9 mouse cellular contexts compared by ENCODE assay signal in genomic region chr14:25765146-25765545, GRCm38 (mm10). TPM values are rescaled to one million over a fixed set of nuclear protein-coding genes. Genes with fewer than 3 reads are reported as not detected.
DNase-seq lines count a peak whose midpoint lies in the region; ATAC-seq and TF ChIP-seq lines count a peak whose summit lies in the region.
"Had no signal": no experiment of that assay in that cellular context is flagged by ENCODE, and none has a peak within 500 bp of the region (broad histone marks: within the 10 kb centered on the region; RNA-seq: fewer than 3 reads in every experiment).

No protein-coding gene starts in this region.

- 49% methylated on average over 12 of the region's 12 CpGs for WGBS in cerebellum, adult 2 months
- WGBS in limb, embryonic 14.5 days: 61% methylated on average over 12 of the region's 12 CpGs
- WGBS in stomach, postnatal 0 days: 68% methylated on average over 12 of the region's 12 CpGs
- WGBS in kidney, embryonic 14.5 days: 74% methylated on average over 12 of the region's 12 CpGs

- H3K4me3 ChIP-seq in cerebellum, adult 2 months (replicated peaks; ENCODE audit: insufficient read depth, low read depth, low read length): no peak overlapping the region
- H3K4me3 ChIP-seq in limb, embryonic 14.5 days (replicated peaks; ENCODE audit: low read length): peak overlapping the region; percentile 82
- no peak overlapping the region for H3K4me3 ChIP-seq in stomach, postnatal 0 days (ENCODE audit: low read depth, low read length)
- H3K4me3 ChIP-seq in kidney, embryonic 14.5 days (ENCODE audit: low read length): no peak overlapping the region

- TF ChIP-seq EP300 in stomach, postnatal 0 days (optimal IDR thresholded peaks at IDR 0.05): no peak

- no peaks in the 10 kb centered on the region for H3K9me3 ChIP-seq in limb, embryonic 14.5 days (ENCODE audit: control insufficient read depth, low read length)
- H3K9me3 ChIP-seq in stomach, postnatal 0 days (ENCODE audit: control insufficient read depth, low read length): no peaks in the 10 kb centered on the region
- no peaks in the 10 kb centered on the region for H3K9me3 ChIP-seq in kidney, embryonic 14.5 days (ENCODE audit: control insufficient read depth, low read length)

- no peak for DNase-seq in cerebellum, adult 2 months
- DNase-seq in cerebellum, postnatal 36 days: no peak
- DNase-seq in right cerebral cortex, postnatal 10 days (ENCODE audit: low spot score in 2 of 2): peak; percentile 39 to 49
- DNase-seq in right cerebral cortex, postnatal 4 days: no peak
- DNase-seq in limb, embryonic 14.5 days (ENCODE audit: low spot score): no peak
- DNase-seq in stomach, postnatal 0 days (ENCODE audit: low spot score): no peak
- no peak for DNase-seq in left cerebral cortex, adult 11 months (ENCODE audit: low spot score)
- DNase-seq: adrenal gland, adult 2 months had no signal

- H3K36me3 ChIP-seq in limb, embryonic 14.5 days (ENCODE audit: control insufficient read depth, insufficient read depth, low read length): peaks cover 24% of the 10 kb centered on the region
- H3K36me3 ChIP-seq in stomach, postnatal 0 days (ENCODE audit: control insufficient read depth, insufficient read depth, low read length): no peaks in the 10 kb centered on the region
- H3K36me3 ChIP-seq in kidney, embryonic 14.5 days (ENCODE audit: control insufficient read depth, insufficient read depth, low read length): no peaks in the 10 kb centered on the region

- 0 out of 2 replicates have a peak overlapping the region, but pooled peaks have one; percentile 8 for H3K9ac ChIP-seq in limb, embryonic 14.5 days (ENCODE audit: low read depth, low read length, severe bottlenecking)
- H3K9ac ChIP-seq in stomach, postnatal 0 days (ENCODE audit: low read length): no peak overlapping the region
- H3K9ac ChIP-seq in kidney, embryonic 14.5 days (ENCODE audit: low read depth, low read length): no peak overlapping the region

- no peak for TF ChIP-seq POLR2A in cerebellum, adult 2 months (IDR thresholded peaks at IDR 0.05; ENCODE audit: borderline replicate concordance, insufficient read depth, low read length)
- TF ChIP-seq POLR2A in limb, embryonic 14.5 days (IDR thresholded peaks at IDR 0.05; ENCODE audit: borderline replicate concordance, extremely low read depth, insufficient read depth, insufficient read length): no peak

- no peak for ATAC-seq in limb, embryonic 14.5 days (ENCODE audit: low FRiP score, low read depth)
- no peak for ATAC-seq in stomach, postnatal 0 days (ENCODE audit: low FRiP score, low TSS enrichment)
- ATAC-seq in kidney, embryonic 14.5 days (ENCODE audit: low FRiP score, low TSS enrichment): no peak

- peak overlapping the region; percentile 80 for H3K4me2 ChIP-seq in limb, embryonic 14.5 days (replicated peaks; ENCODE audit: low read depth, low read length, severe bottlenecking)
- peak overlapping the region; percentile 86; the same call in 1 of the 2 replicates for H3K4me2 ChIP-seq in stomach, postnatal 0 days (replicated peaks; ENCODE audit: low read depth)
- no peak overlapping the region for H3K4me2 ChIP-seq in kidney, embryonic 14.5 days (replicated peaks; ENCODE audit: low read depth, low read length)

- no peaks in the 10 kb centered on the region for H3K4me1 ChIP-seq in cerebellum, adult 2 months (ENCODE audit: control insufficient read depth, insufficient read depth, low read length)
- H3K4me1 ChIP-seq in limb, embryonic 14.5 days (ENCODE audit: control insufficient read depth, insufficient read depth, low read length): peaks cover 50% of the 10 kb centered on the region
- peaks cover 7% of the 10 kb centered on the region; the same call in 1 of the 2 replicates for H3K4me1 ChIP-seq in stomach, postnatal 0 days (replicated peaks; ENCODE audit: control insufficient read depth, insufficient read depth)
- H3K4me1 ChIP-seq in kidney, embryonic 14.5 days (ENCODE audit: control insufficient read depth, insufficient read depth, low read length): peaks cover 32% of the 10 kb centered on the region

- peak overlapping the region; percentile 69; the same call in 1 of the 2 replicates for H3K27ac ChIP-seq in cerebellum, adult 2 months (ENCODE audit: insufficient read depth, low read length)
- peak overlapping the region; percentile 70; the same call in 1 of the 2 replicates for H3K27ac ChIP-seq in limb, embryonic 14.5 days (replicated peaks; ENCODE audit: low read depth, low read length)
- H3K27ac ChIP-seq in stomach, postnatal 0 days (replicated peaks): peak overlapping the region; percentile 24; the same call in 1 of the 2 replicates
- H3K27ac ChIP-seq in kidney, embryonic 14.5 days (ENCODE audit: low read depth, low read length): no peak overlapping the region

- TF ChIP-seq CTCF in cerebellum, adult 2 months (IDR thresholded peaks at IDR 0.05; ENCODE audit: borderline replicate concordance, insufficient read depth, low read depth, low read length): no peak
- TF ChIP-seq CTCF in stomach, postnatal 0 days (IDR thresholded peaks at IDR 0.05; ENCODE audit: low read depth): no peak

- H3K27me3 ChIP-seq in cerebellum, adult 2 months (ENCODE audit: control insufficient read depth, insufficient read depth, low read length): peaks cover 7% of the 10 kb centered on the region; the same call in 1 of the 2 replicates
- no peaks in the 10 kb centered on the region for H3K27me3 ChIP-seq in limb, embryonic 14.5 days (ENCODE audit: control insufficient read depth, insufficient read depth, low read length)
- no peaks in the 10 kb centered on the region for H3K27me3 ChIP-seq in stomach, postnatal 0 days (ENCODE audit: control insufficient read depth, insufficient read depth, low read length)
- H3K27me3 ChIP-seq in kidney, embryonic 14.5 days (ENCODE audit: control insufficient read depth, insufficient read depth, low read length): no peaks in the 10 kb centered on the region

RNA-seq across cellular contexts. Expression of gene Zcchc24, which starts 3.7 kb away (rescaled TPM):
- polyA plus RNA-seq in cerebellum, adult 2 months (2012; rRNA removed): 67.3 and 71.4 TPM in 2 replicates
- polyA plus RNA-seq in limb, embryonic 14.5 days (2012; rRNA removed): 52.7 and 58.0 TPM in 2 replicates
- polyA plus RNA-seq in limb, embryonic 14.5 days (2014; fragmentation: Nextera tagmentation; extraction: Ambion mirVana): 45.1 and 49.3 TPM in 2 replicates
- 11.3 and 11.9 TPM in 2 replicates for polyA plus RNA-seq in stomach, postnatal 0 days (2015; fragmentation: Nextera tagmentation; extraction: Ambion mirVana)
- 17.0 and 24.0 TPM in 2 replicates for polyA plus RNA-seq in kidney, embryonic 14.5 days (2014; fragmentation: Nextera tagmentation; extraction: Ambion mirVana)

Comparison
In these comparisons a context has a peak if more than half of its experiments do, and no peak if none do; other contexts are left out.
1. DNase-seq: peak in right cerebral cortex, postnatal 10 days (2 of 2); none in cerebellum, adult 2 months (0 of 2), cerebellum, postnatal 36 days (0 of 2), right cerebral cortex, postnatal 4 days (single experiment), limb, embryonic 14.5 days (single experiment), stomach, postnatal 0 days (single experiment) and left cerebral cortex, adult 11 months (single experiment).